Mouse (Mus musculus) embryo, embryonic 11 days (tissue): ENCODE measurements around the gene Rgl3.

Experiments
- DNase-seq: peaks from one replicate; pipeline ENCODE4 v3.0.0-alpha.2; 2015

The Rgl3 gene

GRCm38 (mm10) chr9:21989230-21990110, at the start of gene Rgl3:
TSS of gene Rgl3 (minus strand) at chr9:21989446.
- DNase-seq: peak; percentile 70

DNA sequence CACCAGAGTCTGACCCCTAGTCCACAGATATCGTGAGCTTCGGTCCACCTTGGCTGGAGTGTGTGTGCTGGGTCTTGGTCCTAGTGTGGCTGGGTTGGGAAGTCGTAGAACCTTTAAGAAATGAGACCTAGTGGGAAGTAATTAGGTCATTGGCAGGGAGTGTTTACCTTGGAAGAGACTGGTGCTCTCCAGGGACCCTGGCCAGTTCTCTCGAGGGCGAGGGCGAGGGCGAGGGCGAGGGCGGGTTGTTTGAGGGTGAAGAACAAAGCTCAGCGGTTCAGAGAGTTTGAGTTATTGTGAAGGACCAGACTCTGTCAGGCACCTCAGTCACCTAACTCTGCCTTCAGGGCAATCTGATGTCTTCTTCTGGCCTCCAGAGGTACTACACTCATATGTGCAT, 48.6 kb upstream of the Rgl3 start:
- DNase-seq: no peak

GRCm38 (mm10) chr9:22035300-22036044, 46.2 kb upstream of the Rgl3 start:
- DNase-seq: peak; percentile 62

DNA sequence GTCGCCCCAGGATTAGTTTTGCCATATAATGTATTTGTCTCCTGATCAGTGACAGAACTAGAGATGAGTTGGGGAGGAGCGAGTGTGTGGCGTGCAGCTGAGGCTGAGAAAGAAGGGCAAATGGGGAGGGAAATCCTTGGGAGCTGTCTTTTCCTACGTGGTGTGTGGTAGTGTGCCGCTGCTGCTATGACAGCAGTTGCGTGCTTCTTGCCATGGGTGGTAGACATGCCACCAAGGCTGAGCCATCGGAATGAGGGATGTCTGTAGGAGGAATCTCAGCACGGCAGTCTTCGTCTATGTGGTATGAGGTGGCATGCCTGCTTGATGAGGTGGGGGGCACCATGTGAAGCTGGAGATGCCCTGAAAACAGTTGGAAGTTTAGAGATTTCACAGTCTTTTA, 41.1 kb upstream of the Rgl3 start:
- no peak for DNase-seq

GRCm38 (mm10) chr9:22028467-22028866, 39.2 kb upstream of the Rgl3 start:
- peak; percentile 65 for DNase-seq

GRCm38 (mm10) chr9:22024592-22024991, 35.3 kb upstream of the Rgl3 start:
- DNase-seq: peak; percentile 53

DNA sequence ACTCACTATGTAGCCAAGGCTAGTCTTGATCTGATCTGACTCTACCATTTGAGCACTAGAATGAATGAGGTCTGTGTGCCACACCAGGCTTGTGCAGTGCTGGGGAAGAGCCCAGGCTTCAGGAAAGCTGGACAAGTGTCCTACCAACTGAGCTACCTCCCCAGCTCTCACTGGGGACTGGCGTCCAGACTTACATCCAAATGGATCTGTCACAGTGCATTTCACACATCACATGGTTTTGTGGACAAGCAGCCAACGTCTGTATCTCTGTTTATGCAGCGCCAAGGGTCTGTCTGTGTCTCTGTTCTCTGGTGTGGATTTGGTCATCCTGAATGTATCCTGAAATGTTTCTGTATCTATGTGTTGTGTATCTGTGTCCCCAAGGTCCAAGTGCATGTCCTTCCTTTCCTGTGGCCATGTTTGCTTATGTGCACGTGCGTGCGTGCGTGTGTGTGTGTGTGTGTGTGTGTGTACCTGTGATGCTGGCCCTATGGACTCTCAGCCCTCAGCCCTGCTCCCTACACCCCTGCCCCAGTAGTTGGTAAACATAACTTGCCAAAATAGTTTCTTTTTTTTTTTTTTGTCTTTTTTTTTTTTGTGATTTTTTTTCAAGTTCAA, 28.1 kb upstream of the Rgl3 start:
- no peak for DNase-seq

- DNase-seq: no peak
These were observed 27.0 kb upstream of the Rgl3 start for GRCm38 (mm10) chr9:22016245-22016644.

GRCm38 (mm10) chr9:22012731-22013130, 23.5 kb upstream of the Rgl3 start:
- no peak for DNase-seq

GRCm38 (mm10) chr9:22011055-22011454, 21.8 kb upstream of the Rgl3 start:
- DNase-seq: no peak

GRCm38 (mm10) chr9:22004546-22004945, 15.3 kb upstream of the Rgl3 start:
- no peak for DNase-seq

- peak; percentile 62 for DNase-seq
These were observed 13.9 kb upstream of the Rgl3 start for GRCm38 (mm10) chr9:22003163-22003554.

- DNase-seq: peak; percentile 100
These were observed 13.2 kb upstream of the Rgl3 start, which contains the start of the genes Ccdc151 and Prkcsh for GRCm38 (mm10) chr9:22002194-22003162. TSS of gene Ccdc151 (minus strand) at chr9:22002634. TSS of gene Prkcsh (plus strand) at chr9:22002806.

DNA sequence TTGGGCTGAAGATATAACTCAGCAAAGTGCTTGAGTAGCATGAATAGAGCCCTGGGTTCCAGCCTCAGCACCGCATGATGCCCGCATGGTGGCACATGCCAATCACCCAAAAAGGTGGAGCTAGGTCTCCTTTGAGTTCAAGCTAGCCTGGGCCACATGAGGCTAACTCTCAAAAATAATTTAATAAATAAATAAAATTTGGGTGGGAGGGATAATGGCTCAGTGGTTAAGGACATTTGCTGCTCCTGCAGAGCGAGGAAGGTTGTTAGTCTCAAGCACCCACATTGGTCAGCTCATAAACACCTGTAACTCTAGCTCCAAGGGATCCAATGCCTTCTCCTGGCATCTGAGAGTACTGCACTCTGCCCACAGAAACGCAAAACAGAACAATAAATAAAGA, 12.4 kb upstream of the Rgl3 start:
- no peak for DNase-seq

- no peak for DNase-seq
These were observed 11.1 kb upstream of the Rgl3 start for GRCm38 (mm10) chr9:22000296-22000695.

- no peak for DNase-seq
These were observed 7.1 kb upstream of the Rgl3 start for GRCm38 (mm10) chr9:21996178-21996867.

GRCm38 (mm10) chr9:21992227-21992626, 3.0 kb upstream of the Rgl3 start:
- DNase-seq: no peak

GRCm38 (mm10) chr9:21988421-21989101, 685 bp downstream of the Rgl3 start:
- peak; percentile 37 for DNase-seq

DNA sequence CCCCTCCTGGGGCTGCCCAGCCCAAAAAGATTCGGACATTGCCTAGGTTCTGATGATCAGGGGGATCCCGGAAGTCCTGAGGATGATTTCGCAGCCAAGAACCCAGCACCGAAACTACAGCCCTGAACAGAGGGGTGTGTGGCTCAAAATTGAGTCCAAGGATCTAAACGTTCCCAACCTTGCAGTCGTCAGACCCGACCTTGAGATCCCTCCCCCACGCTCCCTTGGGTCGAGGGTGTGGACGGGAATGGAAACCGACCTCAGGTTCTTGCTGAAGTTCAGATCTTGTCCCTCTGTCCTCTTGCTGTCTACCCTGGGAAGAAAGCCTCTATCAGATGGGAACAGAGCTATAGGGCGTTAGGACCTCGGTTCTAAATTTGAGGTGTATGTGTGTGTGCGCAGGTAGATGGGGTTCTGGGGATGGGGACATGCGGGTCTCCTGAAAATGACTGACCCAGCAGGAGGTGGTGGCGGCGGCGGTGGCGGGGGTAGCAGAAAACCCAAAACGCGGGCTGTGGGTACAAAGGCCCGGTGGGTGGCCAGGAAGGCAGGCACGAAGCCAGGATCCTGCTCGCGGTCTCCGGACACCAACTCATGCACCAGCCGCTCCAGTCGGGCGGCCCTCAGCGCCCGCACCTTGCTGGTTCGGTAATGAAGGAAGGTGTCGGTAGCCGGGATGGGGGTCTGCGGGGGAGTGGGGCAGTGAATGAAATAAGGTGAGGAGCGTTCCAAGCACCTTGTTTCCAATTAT, 1.5 kb downstream of the Rgl3 start:
- no peak for DNase-seq

DNA sequence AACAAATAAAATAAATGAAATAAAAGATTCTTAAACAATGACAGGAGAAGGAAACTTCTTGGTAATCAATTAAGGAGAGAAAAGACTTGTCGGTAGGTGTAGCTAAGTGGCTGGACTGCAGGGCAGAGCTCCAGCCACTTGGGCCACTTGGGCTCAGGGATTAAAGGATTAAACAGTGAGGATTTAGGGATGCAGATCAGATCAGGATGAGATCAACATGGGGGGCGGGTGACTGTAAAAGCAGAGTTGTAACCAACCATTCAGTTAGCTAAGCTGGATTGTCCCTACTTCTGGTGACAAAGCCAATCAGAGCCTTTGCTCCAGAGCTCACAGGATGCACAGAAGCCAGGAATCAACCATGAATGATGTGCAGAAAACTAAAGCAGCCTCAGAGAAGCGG, 5.3 kb downstream of the Rgl3 start:
- DNase-seq: no peak
